Mouse (Mus musculus) small intestine, adult 10 weeks (tissue): ENCODE measurements around the gene Clba1. TPM values are rescaled to one million over a fixed set of nuclear protein-coding genes. Genes with fewer than 3 reads are reported as not detected.

Experiments
- polyA plus RNA-seq: library from polyadenylated mRNA; stranded (reverse); fragments of 350-450 nt; fragmentation: Illumina TruSeq; extraction: RNeasy Lipid Tissue Mini Kit (QIAGEN cat#74804); gene quantifications from one replicate; pipeline ENCODE4 v1.2.3, GENCODE M21; 2014; ENCODE audit warnings: low replicate concordance

The Clba1 gene
- polyA plus RNA-seq = 0.33 TPM

DNA sequence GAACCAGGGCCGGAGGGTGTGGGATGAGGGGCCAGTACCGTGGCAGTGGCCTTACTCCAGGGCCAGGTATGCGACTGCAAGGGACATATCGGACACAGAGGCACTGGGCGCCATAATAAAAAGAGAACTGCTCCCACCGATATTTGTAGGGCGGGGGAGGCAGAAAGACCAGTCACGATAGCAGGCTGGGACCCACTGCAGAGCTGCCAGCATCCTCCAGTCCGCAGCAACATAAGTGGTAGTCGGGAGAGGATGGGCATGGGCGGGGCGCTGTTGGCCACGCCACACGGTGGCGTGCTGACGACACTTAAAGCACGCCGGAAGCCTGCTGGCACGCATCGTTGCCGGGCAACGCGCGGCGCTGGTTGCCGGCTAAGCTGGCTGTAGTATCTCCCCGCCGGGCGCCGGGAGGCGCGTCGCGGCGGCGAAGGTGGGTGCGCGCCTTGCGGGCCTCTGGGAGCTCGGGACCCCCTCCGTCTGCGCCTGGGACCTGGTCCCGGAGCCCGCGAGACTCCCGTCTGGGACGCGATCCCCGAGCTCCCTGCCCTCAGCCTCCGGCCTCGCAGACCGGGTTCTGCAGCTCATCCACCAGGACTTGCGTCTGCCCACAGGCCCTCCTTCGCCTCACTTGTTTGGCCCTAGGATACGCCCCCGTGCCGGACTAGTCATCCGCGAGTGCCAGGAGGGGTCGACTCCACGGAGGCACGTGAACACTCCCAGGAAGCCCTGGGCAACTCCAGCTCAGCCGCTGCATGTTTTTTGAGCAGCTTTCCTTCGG is at the start of gene Clba1:
Gene Clba1 (plus strand): TSS at position 351 of the 778 bp plus-strand sequence.

DNA sequence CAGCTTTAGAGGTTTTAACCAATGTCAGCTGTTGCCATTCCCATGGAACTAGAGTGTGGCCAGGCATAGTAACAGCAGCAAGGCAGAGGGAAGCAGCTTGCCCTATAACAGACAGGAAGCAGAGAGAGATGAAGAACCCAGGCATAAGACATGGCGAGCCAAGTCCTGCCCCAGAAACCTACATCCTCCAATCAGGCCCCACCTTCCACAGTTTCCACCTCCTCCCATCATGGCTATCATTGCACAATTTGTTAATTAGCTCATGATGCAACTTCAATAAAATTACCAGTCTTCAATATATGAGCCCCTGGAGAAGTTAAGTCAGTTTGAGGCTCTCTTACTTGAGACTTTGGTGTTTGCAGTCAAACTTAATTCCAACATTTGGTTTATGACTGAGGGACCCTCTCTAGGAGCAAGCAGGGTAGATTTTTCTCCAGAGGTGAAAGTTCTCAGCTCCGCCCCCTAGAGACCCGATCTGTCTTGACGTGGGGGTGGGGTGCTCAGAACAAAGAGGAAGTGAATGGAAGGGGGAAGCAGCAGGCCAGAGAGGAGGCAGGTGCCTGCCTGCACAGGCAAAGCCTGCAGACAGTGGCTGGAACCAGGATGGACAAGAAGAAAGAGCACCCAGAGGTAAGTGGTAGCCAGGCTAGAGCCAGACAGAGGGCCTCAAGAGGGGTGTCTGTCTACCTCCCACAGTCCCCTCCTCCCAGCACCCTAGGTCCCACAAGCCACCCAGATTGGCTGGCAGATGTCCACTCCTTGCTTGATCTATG is 48.4 kb upstream of the Clba1 start, which contains the start of gene Pld4:
Gene Pld4 (plus strand): TSS at position 502 of the 773 bp plus-strand sequence.

DNA sequence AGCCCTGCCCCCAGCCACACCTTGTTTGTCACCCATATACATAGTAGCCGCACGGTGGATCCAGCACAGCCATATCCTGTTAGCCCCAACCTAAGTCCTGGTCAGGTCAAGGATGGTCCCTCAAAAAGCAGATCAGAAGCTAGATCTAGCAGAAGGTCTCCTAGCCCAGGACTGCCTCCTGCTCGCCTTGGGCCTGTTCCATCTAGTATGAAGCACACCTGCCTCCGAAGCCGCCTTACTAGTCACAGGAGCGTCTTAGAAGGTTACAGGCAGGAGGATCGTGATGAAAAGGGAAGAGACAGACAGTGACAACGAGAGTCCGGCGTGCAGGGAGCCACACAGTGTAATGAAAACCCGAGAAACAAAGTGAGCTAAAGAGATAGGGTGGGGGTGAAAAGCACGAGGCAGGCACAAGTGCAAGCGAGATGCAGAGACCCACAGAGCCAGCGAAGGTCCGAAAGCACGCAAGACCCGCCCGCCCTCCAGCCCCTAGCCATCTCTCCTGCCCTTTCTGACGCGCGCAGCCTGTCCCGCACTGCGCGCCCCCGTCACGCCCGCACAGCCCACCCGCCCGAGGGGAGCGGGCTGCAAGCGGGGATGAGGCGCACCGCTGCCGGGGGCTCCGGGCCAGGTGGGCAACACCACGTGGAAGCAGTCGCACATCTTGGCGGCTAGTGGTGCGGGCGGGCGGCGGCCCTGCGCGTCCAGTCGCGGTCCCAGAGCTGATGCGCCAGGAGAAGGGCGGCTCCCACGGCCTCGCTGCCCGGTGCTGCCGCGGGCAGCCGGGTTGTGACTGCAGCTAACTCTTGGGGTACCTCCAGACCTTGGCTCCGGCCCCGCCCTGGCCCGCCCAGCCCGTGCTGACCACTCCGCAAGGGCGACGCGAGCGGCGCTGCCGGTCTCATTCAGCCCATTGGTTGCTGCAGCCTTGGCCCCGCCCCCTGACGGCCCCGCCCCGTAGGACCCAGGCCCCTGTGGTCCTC is 6.6 kb upstream of the Clba1 start, which contains the start of gene Ahnak2:
Gene Ahnak2 (minus strand): TSS at position 794 of the 983 bp plus-strand sequence.

DNA sequence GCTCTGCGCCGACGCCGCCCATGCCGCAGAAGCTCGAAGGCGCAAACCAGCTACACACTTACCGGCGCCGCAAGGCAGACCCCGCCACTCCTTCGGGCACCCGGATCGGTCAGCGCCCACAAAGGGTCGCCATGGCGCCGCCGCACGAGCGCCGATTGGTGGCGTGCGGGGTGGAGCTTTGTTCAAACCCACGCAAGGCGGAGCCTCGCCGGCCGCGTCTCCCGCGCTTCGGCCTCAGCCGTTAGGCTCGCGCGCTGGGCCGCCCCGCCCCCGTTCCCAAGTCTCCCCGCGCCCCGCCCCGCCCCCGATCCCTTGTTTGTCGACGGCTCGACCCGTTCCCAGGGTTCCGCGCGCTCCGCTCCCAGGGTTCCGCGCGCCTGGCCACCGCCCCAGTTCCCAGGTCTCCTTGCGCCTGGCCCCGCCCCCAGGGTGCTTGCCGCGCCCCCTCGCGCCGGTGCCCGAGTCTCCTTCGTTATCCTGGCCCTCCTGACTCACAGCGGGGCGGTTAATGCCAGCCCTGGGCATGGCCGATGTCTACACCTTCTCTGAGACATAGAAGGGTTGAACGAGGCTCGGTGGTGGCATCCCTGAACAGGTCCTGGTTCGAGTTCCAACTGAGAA is 20.6 kb downstream of the Clba1 start, which contains the start of gene Cdca4:
Gene Cdca4 (minus strand): TSS at position 180 of the 621 bp plus-strand sequence.

Other genes starting within 250 kb of the Clba1 start
- gene Inf2, start 220.2 kb upstream of the Clba1 start, polyA plus RNA-seq = not detected
- gene Adssl1, start 188.9 kb upstream of the Clba1 start, polyA plus RNA-seq = not detected
- not detected for gene Siva1, start 164.3 kb upstream of the Clba1 start, polyA plus RNA-seq
- gene Akt1, start 134.1 kb upstream of the Clba1 start, polyA plus RNA-seq = 3.2 TPM
- 0.56 TPM for gene Zbtb42, start 130.1 kb upstream of the Clba1 start, polyA plus RNA-seq
- 7.2 TPM for gene Cep170b, start 88.5 kb upstream of the Clba1 start, polyA plus RNA-seq
- 0.97 TPM for gene Pld4, start 48.3 kb upstream of the Clba1 start, polyA plus RNA-seq
- 0.37 TPM for gene Ahnak2, start 6.3 kb upstream of the Clba1 start, polyA plus RNA-seq
- 8.3 TPM for gene Cdca4, start 20.5 kb downstream of the Clba1 start, polyA plus RNA-seq
- 0.63 TPM for gene Gpr132, start 59.3 kb downstream of the Clba1 start, polyA plus RNA-seq
- gene Jag2, start 120.8 kb downstream of the Clba1 start, polyA plus RNA-seq = not detected
- not detected for gene Nudt14, start 133.2 kb downstream of the Clba1 start, polyA plus RNA-seq
- 0.71 TPM for gene Btbd6, start 167.5 kb downstream of the Clba1 start, polyA plus RNA-seq
- 11.7 TPM for gene Brf1, start 191.8 kb downstream of the Clba1 start, polyA plus RNA-seq
- gene Pacs2, start 205.6 kb downstream of the Clba1 start, polyA plus RNA-seq = 2.8 TPM